Mouse (Mus musculus) hindbrain, embryonic 12.5 days (tissue): ENCODE measurements around the gene Runx2. TPM values are rescaled to one million over a fixed set of nuclear protein-coding genes. Genes with fewer than 3 reads are reported as not detected.

Experiments used
- ATAC-seq: fragments of 200-750 bp; cut with Nextera tagmentation; 2 replicates; pipeline ENCODE4 v1.8.0; 2017; ENCODE audit warnings: moderate TSS enrichment; ENCODE audit not compliant: low FRiP score
- H3K27ac ChIP-seq: fragments of 300-500 bp; sonication (generic); 2 replicates; pipeline ENCODE4 v1.5.1; 2016; ENCODE audit warnings: mild to moderate bottlenecking
- H3K27me3 ChIP-seq: fragments of 300-500 bp; sonication (generic); 2 replicates; pipeline ENCODE4 v1.6.1; 2016; ENCODE audit warnings: mild to moderate bottlenecking
- H3K36me3 ChIP-seq: fragments of 300-500 bp; sonication (generic); 2 replicates; pipeline ENCODE4 v1.6.1; 2016; ENCODE audit warnings: mild to moderate bottlenecking
- H3K4me1 ChIP-seq: fragments of 300-500 bp; sonication (generic); 2 replicates; pipeline ENCODE4 v1.6.1; 2016
- H3K4me2 ChIP-seq: fragments of 300-500 bp; sonication (generic); replicated peaks from 2 replicates; pipeline ENCODE4 v1.6.1; 2016; ENCODE audit warnings: mild to moderate bottlenecking
- H3K4me3 ChIP-seq: fragments of 300-500 bp; sonication (generic); 2 replicates; pipeline ENCODE4 v1.5.1; 2016; ENCODE audit warnings: mild to moderate bottlenecking
- H3K9ac ChIP-seq: fragments of 300-500 bp; sonication (generic); 2 replicates; pipeline ENCODE4 v1.6.1; 2016; ENCODE audit warnings: mild to moderate bottlenecking, moderate library complexity
- H3K9me3 ChIP-seq: fragments of 300-500 bp; sonication (generic); replicated peaks from 2 replicates; pipeline ENCODE4 v1.6.1; 2016; ENCODE audit warnings: mild to moderate bottlenecking
- WGBS: fragments of 180-500 bp; shearing (Covaris S2); methylation state at CpG from one replicate; pipeline ENCODE4 v1.1.7; 2016; 5-methylcytosine and 5-hydroxymethylcytosine counted together
- polyA plus RNA-seq: library from polyadenylated mRNA; unstranded; fragments of >200 nt; fragmentation: Nextera tagmentation; extraction: Ambion mirVana; gene quantifications from 2 replicates; pipeline ENCODE4 v1.2.1, GENCODE M21; 2016

The Runx2 gene
- polyA plus RNA-seq, 1 experiment from 2014 or later: 4.6 TPM

- H3K9ac ChIP-seq: no peak overlapping the region
- ATAC-seq: no peak
- WGBS: 42% methylated on average over 5 of the region's 5 CpGs
Observed at GRCm38 (mm10) chr17:44479918-44480317, 334.7 kb downstream of the Runx2 start.

GRCm38 (mm10) chr17:44479491-44479890 lies 335.1 kb downstream of the Runx2 start:
- 79% methylated on average over 4 of the region's 4 CpGs for WGBS

More at GRCm38 (mm10) chr17:44479918-44480317, 334.7 kb downstream of the Runx2 start:
- Histone ChIP-seq H3K27ac (no peak overlapping the region), H3K9me3 (no peaks in the 10 kb centered on the region), H3K4me2 (no peak overlapping the region), H3K4me1 (no peaks in the 10 kb centered on the region), H3K4me3 (no peak overlapping the region), H3K36me3 (no peaks in the 10 kb centered on the region), H3K27me3 (no peaks in the 10 kb centered on the region)

GRCm38 (mm10) chr17:44475910-44476309 lies 338.7 kb downstream of the Runx2 start:
- Histone ChIP-seq H3K9ac (no peak overlapping the region), H3K9me3 (no peaks in the 10 kb centered on the region), H3K36me3 (no peaks in the 10 kb centered on the region), H3K4me2 (no peak overlapping the region), H3K4me3 (no peak overlapping the region), H3K27me3 (no peaks in the 10 kb centered on the region), H3K4me1 (no peaks in the 10 kb centered on the region; the same call in 1 of the 2 replicates), H3K27ac (no peak overlapping the region)
- WGBS: 94% methylated on average over 8 of the region's 8 CpGs
- ATAC-seq: no peak

More at GRCm38 (mm10) chr17:44479491-44479890, 335.1 kb downstream of the Runx2 start:
- Histone ChIP-seq H3K9me3 (no peaks in the 10 kb centered on the region), H3K4me3 (no peak overlapping the region), H3K27me3 (no peaks in the 10 kb centered on the region), H3K36me3 (no peaks in the 10 kb centered on the region), H3K4me2 (no peak overlapping the region), H3K9ac (no peak overlapping the region), H3K27ac (no peak overlapping the region), H3K4me1 (no peaks in the 10 kb centered on the region; the same call in 1 of the 2 replicates)
- ATAC-seq: no peak

GRCm38 (mm10) chr17:44474280-44474679 lies 340.3 kb downstream of the Runx2 start:
- H3K4me3 ChIP-seq: no peak overlapping the region
- no peak overlapping the region for H3K27ac ChIP-seq
- no peak overlapping the region for H3K9ac ChIP-seq
- WGBS: 69% methylated on average over 3 of the region's 3 CpGs
- H3K36me3 ChIP-seq: no peaks in the 10 kb centered on the region
- H3K4me1 ChIP-seq: no peaks in the 10 kb centered on the region; the same call in 1 of the 2 replicates
- H3K9me3 ChIP-seq: no peaks in the 10 kb centered on the region
- no peak overlapping the region for H3K4me2 ChIP-seq
- H3K27me3 ChIP-seq: no peaks in the 10 kb centered on the region
- no peak for ATAC-seq

GRCm38 (mm10) chr17:44472695-44473094 lies 341.9 kb downstream of the Runx2 start:
- WGBS: 62% methylated on average over 7 of the region's 7 CpGs
- H3K4me2 ChIP-seq: no peak overlapping the region
- no peak overlapping the region for H3K9ac ChIP-seq
- H3K27ac ChIP-seq: no peak overlapping the region
- H3K9me3 ChIP-seq: no peaks in the 10 kb centered on the region
- H3K4me1 ChIP-seq: no peaks in the 10 kb centered on the region; the same call in 1 of the 2 replicates
- no peak for ATAC-seq
- H3K4me3 ChIP-seq: no peak overlapping the region
- H3K27me3 ChIP-seq: no peaks in the 10 kb centered on the region
- no peaks in the 10 kb centered on the region for H3K36me3 ChIP-seq

- H3K4me3 ChIP-seq: no peak overlapping the region
- no peak for ATAC-seq
Observed at GRCm38 (mm10) chr17:44463679-44464078, 350.9 kb downstream of the Runx2 start.

GRCm38 (mm10) chr17:44460156-44460555 lies 354.4 kb downstream of the Runx2 start:
- H3K4me2 ChIP-seq: no peak overlapping the region
- no peak for ATAC-seq
- H3K4me1 ChIP-seq: no peaks in the 10 kb centered on the region
- H3K9me3 ChIP-seq: no peaks in the 10 kb centered on the region
- H3K27ac ChIP-seq: no peak overlapping the region
- no peak overlapping the region for H3K4me3 ChIP-seq
- no peaks in the 10 kb centered on the region for H3K27me3 ChIP-seq
- 91% methylated on average over 6 of the region's 6 CpGs for WGBS
- no peak overlapping the region for H3K9ac ChIP-seq
- no peaks in the 10 kb centered on the region for H3K36me3 ChIP-seq

More at GRCm38 (mm10) chr17:44463679-44464078, 350.9 kb downstream of the Runx2 start:
- Histone ChIP-seq H3K27ac (no peak overlapping the region), H3K27me3 (no peaks in the 10 kb centered on the region), H3K9ac (no peak overlapping the region), H3K36me3 (no peaks in the 10 kb centered on the region), H3K4me2 (no peak overlapping the region), H3K9me3 (no peaks in the 10 kb centered on the region), H3K4me1 (no peaks in the 10 kb centered on the region)
- whole genome bisulfite sequencing: 85% methylated on average over 4 of the region's 4 CpGs

- H3K9me3 ChIP-seq: no peaks in the 10 kb centered on the region
- H3K27ac ChIP-seq: no peak overlapping the region
- no peak for ATAC-seq
- no peaks in the 10 kb centered on the region for H3K27me3 ChIP-seq
- H3K4me2 ChIP-seq: no peak overlapping the region
- H3K36me3 ChIP-seq: no peaks in the 10 kb centered on the region
- H3K4me3 ChIP-seq: no peak overlapping the region
- H3K4me1 ChIP-seq: no peaks in the 10 kb centered on the region
- 95% methylated on average over 4 of the region's 4 CpGs for WGBS
- H3K9ac ChIP-seq: no peak overlapping the region
Observed at GRCm38 (mm10) chr17:44459029-44459428, 355.6 kb downstream of the Runx2 start.

GRCm38 (mm10) chr17:44456696-44457095 lies 357.9 kb downstream of the Runx2 start:
- Histone ChIP-seq H3K27ac (no peak overlapping the region), H3K4me1 (no peaks in the 10 kb centered on the region), H3K27me3 (no peaks in the 10 kb centered on the region), H3K9me3 (no peaks in the 10 kb centered on the region), H3K9ac (no peak overlapping the region), H3K4me2 (no peak overlapping the region), H3K36me3 (no peaks in the 10 kb centered on the region), H3K4me3 (no peak overlapping the region)
- ATAC-seq: no peak
- 86% methylated on average over 3 of the region's 3 CpGs for WGBS

- Histone ChIP-seq H3K4me3 (no peak overlapping the region), H3K9ac (no peak overlapping the region), H3K9me3 (no peaks in the 10 kb centered on the region), H3K27ac (no peak overlapping the region), H3K36me3 (no peaks in the 10 kb centered on the region), H3K4me1 (no peaks in the 10 kb centered on the region), H3K27me3 (no peaks in the 10 kb centered on the region), H3K4me2 (no peak overlapping the region)
- ATAC-seq: peak; percentile 68; the same call in 1 of the 2 replicates
- WGBS: 35% methylated on average over 12 of the region's 12 CpGs
Observed at GRCm38 (mm10) chr17:44455681-44456600, 358.7 kb downstream of the Runx2 start.

GRCm38 (mm10) chr17:44449915-44450471 lies 364.6 kb downstream of the Runx2 start:
- H3K27me3 ChIP-seq: no peaks in the 10 kb centered on the region
- 78% methylated on average over 9 of the region's 9 CpGs for WGBS
- no peaks in the 10 kb centered on the region for H3K36me3 ChIP-seq
- H3K9ac ChIP-seq: no peak overlapping the region
- no peak overlapping the region for H3K4me3 ChIP-seq
- no peaks in the 10 kb centered on the region for H3K4me1 ChIP-seq
- H3K4me2 ChIP-seq: no peak overlapping the region
- H3K9me3 ChIP-seq: no peaks in the 10 kb centered on the region
- H3K27ac ChIP-seq: no peak overlapping the region
- ATAC-seq: no peak
